Mouse (Mus musculus) erythroblast, embryonic 14.5 days (primary cell): ENCODE results near the gene Swap70. TPM values are rescaled to one million over a fixed set of nuclear protein-coding genes. Genes with fewer than 3 reads are reported as not detected.

Experiments
- H3K27me3 ChIP-seq: 2 replicates; pipeline ENCODE4 v1.6.1; 2012; ENCODE audit warnings: inconsistent platforms; ENCODE audit not compliant: control insufficient read depth
- H3K36me3 ChIP-seq: 2 replicates; pipeline ENCODE4 v1.6.1; 2012; ENCODE audit warnings: mild to moderate bottlenecking, inconsistent platforms; ENCODE audit not compliant: control insufficient read depth
- H3K4me1 ChIP-seq: 2 replicates; pipeline ENCODE4 v1.6.1; 2012; ENCODE audit warnings: inconsistent platforms; ENCODE audit not compliant: control insufficient read depth
- H3K4me3 ChIP-seq: replicated peaks from 2 replicates; pipeline ENCODE3; 2012; ENCODE audit warnings: moderate library complexity, mild to moderate bottlenecking, inconsistent platforms
- H3K9me3 ChIP-seq: 2 replicates; pipeline ENCODE4 v1.6.1; 2012; ENCODE audit warnings: low read length, inconsistent platforms, mixed read lengths; ENCODE audit not compliant: control insufficient read depth
- GATA1 ChIP-seq: IDR thresholded peaks from 2 replicates; pipeline ENCODE4 v1.6.1; 2012; ENCODE audit warnings: low read length, inconsistent platforms, mixed read lengths
- TAL1 ChIP-seq: IDR thresholded peaks from 3 replicates; pipeline ENCODE4 v1.6.1; 2012; ENCODE audit warnings: low read length, inconsistent platforms, mixed read lengths
- polyA plus RNA-seq: library from polyadenylated mRNA; stranded (reverse); fragments of >175 nt; gene quantifications from 2 replicates; pipeline ENCODE4 v1.2.3, GENCODE M21; 2012

The Swap70 gene
- polyA plus RNA-seq, 1 experiment, result 0.33 TPM

DNA sequence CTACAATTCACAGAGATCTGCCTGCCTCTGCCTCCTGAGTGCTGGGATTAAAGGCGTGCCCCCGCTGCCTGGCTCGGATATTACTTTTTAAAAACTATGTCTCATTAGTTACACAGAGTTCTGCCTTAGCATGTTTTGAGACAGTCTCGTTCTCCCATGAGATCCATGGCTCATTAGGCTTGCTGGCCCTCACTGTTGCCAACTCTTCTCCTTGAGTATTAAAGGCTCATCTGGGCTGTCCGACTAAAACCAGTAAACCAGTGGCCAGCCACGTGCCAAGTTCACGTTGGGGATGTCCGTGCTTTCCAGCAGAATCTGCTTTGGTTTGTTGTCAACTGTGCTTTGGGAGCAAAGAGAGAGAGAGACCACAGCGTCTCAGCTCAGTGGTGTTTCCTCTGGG lies 25.0 kb downstream of the Swap70 start:
- TF ChIP-seq GATA1 (no peak), TAL1 (no peak)
- Histone ChIP-seq H3K4me1 (no peaks in the 10 kb centered on the region), H3K36me3 (peaks cover 14% of the 10 kb centered on the region), H3K27me3 (no peaks in the 10 kb centered on the region), H3K9me3 (no peaks in the 10 kb centered on the region), H3K4me3 (no peak overlapping the region)

DNA sequence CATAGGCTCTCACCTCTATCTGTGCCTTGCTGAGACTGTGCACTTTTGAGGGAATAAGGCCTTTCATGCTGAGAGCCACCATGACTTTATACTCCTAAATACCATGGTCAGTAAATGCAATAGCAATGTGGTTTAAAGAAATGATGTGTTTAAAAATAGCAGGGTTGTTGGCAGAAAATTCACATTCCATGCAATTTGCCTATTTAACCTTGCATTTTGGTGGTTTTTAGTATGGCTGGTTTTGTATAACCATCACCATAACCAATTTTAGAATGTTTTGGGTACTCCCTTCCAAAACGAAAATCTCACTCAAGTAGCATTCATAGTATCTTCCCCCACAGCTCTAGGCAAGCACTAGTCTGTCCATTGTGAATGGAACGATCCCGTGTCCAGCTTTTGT lies 26.3 kb downstream of the Swap70 start:
- Histone ChIP-seq H3K27me3 (no peaks in the 10 kb centered on the region), H3K4me3 (no peak overlapping the region), H3K36me3 (peaks cover 19% of the 10 kb centered on the region), H3K9me3 (no peaks in the 10 kb centered on the region), H3K4me1 (no peaks in the 10 kb centered on the region)
- TF ChIP-seq TAL1, result no peak
- TF ChIP-seq GATA1, result no peak

DNA sequence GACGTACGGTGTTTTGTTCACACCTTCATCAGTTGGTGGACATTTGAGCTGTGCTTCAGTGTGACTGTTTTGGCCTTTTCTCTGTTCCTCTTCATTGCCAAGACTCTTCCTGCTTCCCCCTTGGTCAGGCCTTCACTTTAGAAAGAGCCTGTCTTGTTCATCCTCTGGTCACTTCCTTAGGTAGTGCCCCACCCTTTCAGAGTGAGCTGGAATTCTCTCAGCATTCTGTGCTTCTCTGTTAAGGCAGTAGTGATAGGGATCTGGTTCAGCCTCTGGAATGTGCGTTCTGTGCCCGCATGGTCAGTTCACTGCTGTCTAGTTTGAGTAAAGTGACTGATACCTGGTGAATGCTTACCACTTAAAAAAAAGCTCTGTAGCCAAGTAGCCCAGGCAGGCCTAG lies 27.2 kb downstream of the Swap70 start:
- H3K27me3 ChIP-seq, result no peaks in the 10 kb centered on the region
- TF ChIP-seq GATA1, result no peak
- TF ChIP-seq TAL1, result no peak
- H3K36me3 ChIP-seq, result peaks cover 25% of the 10 kb centered on the region
- H3K4me1 ChIP-seq, result no peaks in the 10 kb centered on the region; the same call in 1 of the 2 replicates
- no peaks in the 10 kb centered on the region for H3K9me3 ChIP-seq
- no peak overlapping the region for H3K4me3 ChIP-seq

DNA sequence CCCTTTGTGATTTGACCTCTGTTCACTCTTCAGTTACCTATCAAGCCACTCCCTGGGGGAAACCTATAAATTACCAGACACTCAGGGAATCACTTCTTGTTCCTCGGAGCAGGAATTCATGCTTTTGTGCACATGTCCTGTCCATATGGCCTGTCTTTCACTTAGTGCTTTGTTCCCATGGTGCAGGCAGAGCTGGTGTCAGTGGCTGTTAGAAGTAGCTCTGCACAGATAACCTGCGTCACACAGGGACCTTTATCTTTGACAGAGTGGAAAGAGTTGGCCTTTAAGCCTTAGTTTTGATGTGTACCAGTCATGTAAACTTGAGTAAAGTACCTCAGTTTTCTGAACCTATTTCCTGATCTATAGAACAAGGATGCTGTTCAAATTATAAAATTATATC lies 32.4 kb downstream of the Swap70 start:
- TF ChIP-seq GATA1 (no peak), TAL1 (no peak)
- Histone ChIP-seq H3K36me3 (peaks cover 21% of the 10 kb centered on the region), H3K27me3 (no peaks in the 10 kb centered on the region), H3K9me3 (no peaks in the 10 kb centered on the region), H3K4me1 (peaks cover 2% of the 10 kb centered on the region; the same call in 1 of the 2 replicates), H3K4me3 (no peak overlapping the region)

DNA sequence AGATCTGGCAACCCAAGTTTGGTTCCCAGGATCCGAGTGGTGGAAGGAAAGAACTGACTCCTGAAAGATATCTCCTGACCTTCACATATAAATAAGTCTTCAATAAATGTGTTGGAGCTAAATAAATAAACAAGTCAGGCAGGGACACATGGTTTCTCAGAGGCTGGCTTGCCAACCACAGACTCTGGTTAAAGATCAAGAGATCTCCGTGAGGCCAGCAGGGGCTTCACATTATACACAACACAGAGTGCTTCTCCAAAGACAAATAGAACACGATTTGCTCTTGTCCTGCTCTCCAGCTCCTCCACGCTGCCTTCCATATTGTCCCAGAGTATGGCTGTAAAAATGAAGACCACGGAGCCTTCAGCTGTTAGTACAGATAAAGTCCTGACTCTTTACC lies 32.9 kb downstream of the Swap70 start:
- Histone ChIP-seq H3K4me3 (no peak overlapping the region), H3K9me3 (no peaks in the 10 kb centered on the region), H3K4me1 (peaks cover 2% of the 10 kb centered on the region; the same call in 1 of the 2 replicates), H3K36me3 (peaks cover 21% of the 10 kb centered on the region), H3K27me3 (no peaks in the 10 kb centered on the region)
- TF ChIP-seq GATA1, result no peak
- TF ChIP-seq TAL1, result no peak

DNA sequence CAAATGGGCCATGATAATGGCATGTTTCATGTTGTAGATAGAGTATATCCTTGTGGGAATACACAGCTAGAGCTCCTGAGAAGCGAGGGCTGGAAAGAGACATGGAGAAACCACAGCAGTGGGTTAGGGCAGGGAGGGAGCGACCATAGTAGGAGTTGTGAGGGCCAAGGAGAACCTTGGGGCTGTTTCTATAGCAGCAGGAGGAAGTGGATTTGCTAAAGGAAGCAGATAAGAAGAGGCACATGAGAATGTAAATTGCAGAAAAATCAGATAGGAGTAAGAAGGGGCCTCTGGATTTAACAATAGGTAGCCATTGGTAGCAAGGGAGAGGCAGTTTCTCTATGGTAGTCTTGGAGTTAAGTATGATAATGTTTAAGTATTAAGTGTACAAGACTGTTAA lies 35.5 kb downstream of the Swap70 start:
- H3K4me1 ChIP-seq, result peaks cover 2% of the 10 kb centered on the region; the same call in 1 of the 2 replicates

DNA sequence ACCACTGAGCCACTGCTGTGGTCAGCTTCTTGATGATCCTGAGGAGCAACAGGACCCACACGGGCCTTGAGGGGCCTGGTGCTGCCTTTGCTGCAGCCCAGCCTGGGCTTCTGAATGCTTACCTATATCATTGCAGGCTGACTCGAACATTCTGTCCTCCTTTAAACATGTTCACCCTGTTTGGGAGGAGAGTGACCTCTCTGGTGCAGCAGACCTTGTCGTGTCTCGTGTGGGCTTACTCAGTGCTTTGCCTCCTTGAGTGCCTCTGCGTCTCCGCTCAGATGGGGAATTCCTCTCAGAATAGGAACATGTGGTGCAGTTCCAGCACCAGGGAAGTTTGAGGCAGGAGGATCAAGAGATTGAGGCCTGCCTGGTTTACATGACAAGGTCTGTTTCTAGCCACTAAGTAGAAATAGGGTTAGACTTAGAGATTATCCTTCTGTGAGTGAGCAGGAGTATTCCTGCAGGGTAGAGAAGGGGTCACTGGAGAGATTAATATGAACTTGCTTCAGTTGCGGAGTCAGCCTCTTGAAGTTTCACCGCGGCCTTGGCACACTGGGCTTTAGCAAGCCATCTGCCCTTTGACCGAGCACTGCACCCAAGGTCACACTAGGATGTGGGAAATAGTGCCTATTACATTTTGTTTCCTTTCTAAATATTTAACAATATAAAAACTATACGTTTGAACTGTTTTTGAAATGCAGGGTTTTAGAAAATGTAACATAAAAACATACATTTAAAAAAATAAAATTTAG lies 36.9 kb downstream of the Swap70 start:
- H3K4me1 ChIP-seq, result peaks cover 4% of the 10 kb centered on the region; the same call in 1 of the 2 replicates
- no peak overlapping the region for H3K4me3 ChIP-seq
- H3K36me3 ChIP-seq, result peaks cover 10% of the 10 kb centered on the region
- no peaks in the 10 kb centered on the region for H3K9me3 ChIP-seq
- no peak for TF ChIP-seq GATA1
- H3K27me3 ChIP-seq, result no peaks in the 10 kb centered on the region

More for the DNA sequence above, 35.5 kb downstream of the Swap70 start:
- Histone ChIP-seq H3K4me3 (no peak overlapping the region), H3K27me3 (no peaks in the 10 kb centered on the region), H3K9me3 (no peaks in the 10 kb centered on the region), H3K36me3 (peaks cover 21% of the 10 kb centered on the region)
- TF ChIP-seq GATA1 (no peak), TAL1 (no peak)

DNA sequence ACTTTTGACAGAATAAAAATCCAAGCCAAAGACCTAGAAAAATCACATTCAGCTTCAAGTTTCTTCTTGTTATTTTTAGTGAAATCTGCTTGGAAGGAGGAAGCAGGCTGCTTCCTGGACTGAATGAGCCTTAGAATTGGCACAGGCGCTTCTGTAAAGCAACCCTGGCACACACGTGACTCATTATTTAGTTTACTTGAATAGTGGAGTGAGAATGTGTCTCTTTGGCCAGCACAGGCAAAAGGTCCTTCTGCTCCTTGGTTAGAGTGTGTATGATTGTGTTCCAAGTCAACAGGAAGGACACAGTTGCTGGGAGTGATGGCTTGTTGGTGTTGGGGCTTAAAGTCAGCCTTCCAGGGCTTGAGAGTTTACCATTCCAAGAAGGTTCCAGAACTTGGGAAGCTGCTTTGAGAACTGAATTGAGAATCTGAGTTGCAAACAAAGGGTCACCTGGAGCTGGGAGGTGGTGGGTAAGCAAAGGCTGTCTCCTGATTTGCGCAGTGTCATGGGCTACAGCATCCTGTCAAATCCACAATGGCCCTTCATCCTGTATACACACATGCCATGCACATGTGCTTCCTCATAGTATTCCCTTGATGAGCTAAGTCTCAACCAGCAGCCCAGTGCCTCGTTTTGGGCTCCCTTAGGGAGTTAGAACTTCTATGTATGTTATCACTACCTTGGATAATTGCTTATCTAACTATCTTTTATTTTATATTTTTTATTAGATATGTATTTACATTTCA lies 38.6 kb downstream of the Swap70 start:
- Histone ChIP-seq H3K4me1 (peaks cover 4% of the 10 kb centered on the region; the same call in 1 of the 2 replicates), H3K27me3 (no peaks in the 10 kb centered on the region), H3K36me3 (peaks cover 8% of the 10 kb centered on the region), H3K4me3 (no peak overlapping the region), H3K9me3 (no peaks in the 10 kb centered on the region)
- TF ChIP-seq GATA1 (no peak), TAL1 (no peak)

DNA sequence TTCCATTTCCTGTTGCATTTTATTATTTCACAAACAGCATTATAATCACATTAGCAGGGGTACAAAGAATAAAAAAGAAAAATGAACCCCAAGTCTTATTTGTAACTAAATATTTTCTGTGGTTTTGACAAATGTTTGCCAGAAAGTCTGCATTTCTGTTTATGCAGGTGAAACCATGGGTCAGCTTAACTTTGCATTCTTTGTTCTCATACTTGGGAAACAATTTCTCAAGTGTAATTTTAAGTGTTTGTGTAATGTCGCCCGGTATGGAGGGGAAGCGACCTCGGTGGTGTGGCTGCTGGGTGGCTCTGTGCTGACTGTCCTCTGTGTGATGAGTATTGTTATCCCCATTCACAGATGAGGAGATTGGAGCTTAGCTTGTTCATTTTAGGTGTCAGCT lies 40.3 kb downstream of the Swap70 start:
- no peaks in the 10 kb centered on the region for H3K27me3 ChIP-seq
- no peak overlapping the region for H3K4me3 ChIP-seq
- H3K4me1 ChIP-seq, result peaks cover 7% of the 10 kb centered on the region
- no peaks in the 10 kb centered on the region for H3K9me3 ChIP-seq
- peaks cover 8% of the 10 kb centered on the region for H3K36me3 ChIP-seq
- no peak for TF ChIP-seq GATA1
- TF ChIP-seq TAL1, result no peak
